Mouse (Mus musculus) erythroid progenitor cell, adult 5-6 weeks (primary cell): ENCODE measurements around the gene Tmem107. TPM values are rescaled to one million over a fixed set of nuclear protein-coding genes. Genes with fewer than 3 reads are reported as not detected.

Experiments
- ATAC-seq: replicated peaks from 2 replicates; pipeline ENCODE4 v1.8.0; 2016; ENCODE audit warnings: moderate number of reproducible peaks, mild to moderate bottlenecking, moderate TSS enrichment, inconsistent platforms; ENCODE audit not compliant: poor library complexity, low FRiP score, severe bottlenecking
- total RNA-seq, 2 experiments: library from RNA; stranded (forward) in 1 of 2; stranded (reverse) in 1 of 2; fragments of 150-400 nt in 1 of 2; fragments of 186-747, 209-891 nt in 1 of 2; gene quantifications; 2 replicates each; pipeline versions ENCODE4 v1.2.3 to v1.2.4; 2015 to 2017; ENCODE audit warnings: low replicate concordance in 2 of 2

Gene Tmem107
- total RNA-seq, 2 experiments from 2014 or later, result 12.6 to 27.7 TPM

DNA sequence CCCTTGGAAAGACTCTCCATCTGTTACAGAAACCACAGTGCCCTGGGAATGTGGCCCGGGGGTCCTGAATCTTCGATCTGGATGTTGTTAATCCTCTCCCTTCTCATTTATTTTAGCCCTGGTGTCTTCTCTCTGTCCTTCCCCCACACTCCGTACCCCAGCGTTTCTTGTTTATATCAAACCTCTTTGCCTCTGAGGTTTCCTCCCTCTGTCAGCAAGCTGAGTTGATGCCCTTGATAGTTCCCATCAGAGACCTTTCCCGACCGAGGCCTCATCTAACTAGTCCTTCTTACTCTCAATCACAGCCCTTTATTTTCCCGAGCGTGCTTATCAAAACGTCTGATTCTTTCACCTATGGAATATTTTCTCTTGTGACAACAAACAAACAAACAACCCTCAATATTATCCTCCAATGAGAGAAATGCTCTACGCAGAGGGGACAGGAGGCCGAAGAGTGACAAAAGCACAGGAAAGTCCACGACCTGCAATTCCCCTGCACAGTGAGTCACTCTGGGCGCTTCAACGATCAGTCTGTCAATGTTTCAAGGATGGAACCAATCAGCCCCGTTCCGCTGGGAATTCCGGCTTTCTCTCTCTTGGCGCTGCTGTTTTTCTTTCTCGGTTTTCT, 11.8 kb upstream of the Tmem107 start:
- ATAC-seq, result peak; percentile 4; the same call in 1 of the 2 replicates

GRCm38 (mm10) chr11:69059357-69059974, 11.1 kb upstream of the Tmem107 start, which contains the start of gene Borcs6:
Borcs6 (plus strand) TSS chr11:69059717.
- peak; percentile 84 for ATAC-seq

- ATAC-seq, result no peak
Measured at GRCm38 (mm10) chr11:69059975-69060411, 10.6 kb upstream of the Tmem107 start.

DNA sequence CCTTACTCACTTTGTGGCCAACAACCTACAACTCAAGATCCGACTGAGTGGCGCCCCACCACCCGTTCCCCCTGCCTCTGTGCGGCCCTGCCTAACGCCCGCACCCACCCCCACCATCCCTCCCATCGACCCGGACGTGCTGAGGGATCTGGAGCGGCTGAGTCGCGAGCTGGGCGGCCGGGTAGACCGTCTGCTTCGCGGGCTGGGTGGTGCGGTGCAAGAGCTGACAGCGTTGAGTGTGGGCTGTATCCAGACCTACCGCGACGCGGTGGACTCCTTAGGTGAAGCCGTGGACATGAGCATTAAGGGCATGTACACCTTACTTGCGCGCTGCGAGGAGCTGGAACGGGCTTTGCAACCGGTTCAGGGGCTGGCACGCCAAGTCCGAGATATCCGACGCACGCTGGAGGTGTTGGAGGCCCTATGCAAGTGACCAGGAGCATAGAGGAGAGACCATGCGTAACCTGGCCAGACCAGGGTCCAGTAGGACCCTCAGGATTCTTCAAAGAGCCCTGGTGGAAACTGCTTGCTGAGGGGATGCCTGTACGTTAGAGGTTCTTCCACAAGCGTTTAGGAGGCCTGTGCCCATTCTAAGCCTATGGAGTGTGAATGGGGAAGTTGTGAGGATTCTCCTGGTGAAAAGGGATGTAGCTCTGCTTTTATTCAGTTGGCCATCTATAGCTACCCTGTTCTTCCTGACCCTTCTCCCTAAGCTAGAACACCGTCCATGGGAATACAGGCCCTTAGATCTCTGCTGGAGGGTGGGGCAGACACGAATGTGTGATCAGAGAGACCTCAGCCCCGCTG, 10.0 kb upstream of the Tmem107 start:
- no peak for ATAC-seq

- no peak for ATAC-seq
Measured at GRCm38 (mm10) chr11:69061255-69061912, 9.2 kb upstream of the Tmem107 start.

DNA sequence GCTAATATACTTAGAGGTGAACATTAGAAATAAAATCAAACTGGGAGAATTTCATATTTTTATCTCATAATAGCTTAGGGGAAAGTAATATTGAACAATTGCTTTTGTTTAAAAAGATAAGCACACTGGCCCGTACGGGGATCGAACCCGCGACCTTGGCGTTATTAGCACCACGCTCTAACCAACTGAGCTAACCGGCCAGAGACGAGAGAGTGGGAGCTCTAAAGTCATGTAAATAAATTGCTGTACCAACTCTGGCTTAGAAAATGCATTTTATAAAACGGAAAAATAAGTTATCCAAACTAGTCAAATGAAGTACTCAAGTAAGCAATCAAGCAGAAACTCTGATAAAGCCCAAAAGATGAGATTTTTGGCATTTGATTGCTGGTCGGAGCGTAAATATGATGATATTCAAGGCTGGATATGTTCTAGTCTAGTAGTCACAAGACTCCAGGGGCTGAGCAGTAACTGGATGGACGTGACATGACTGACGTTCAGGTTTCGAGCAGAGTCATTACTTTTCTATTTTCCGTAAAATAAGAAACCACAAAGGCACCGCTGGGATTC, 8.3 kb upstream of the Tmem107 start:
- no peak for ATAC-seq

DNA sequence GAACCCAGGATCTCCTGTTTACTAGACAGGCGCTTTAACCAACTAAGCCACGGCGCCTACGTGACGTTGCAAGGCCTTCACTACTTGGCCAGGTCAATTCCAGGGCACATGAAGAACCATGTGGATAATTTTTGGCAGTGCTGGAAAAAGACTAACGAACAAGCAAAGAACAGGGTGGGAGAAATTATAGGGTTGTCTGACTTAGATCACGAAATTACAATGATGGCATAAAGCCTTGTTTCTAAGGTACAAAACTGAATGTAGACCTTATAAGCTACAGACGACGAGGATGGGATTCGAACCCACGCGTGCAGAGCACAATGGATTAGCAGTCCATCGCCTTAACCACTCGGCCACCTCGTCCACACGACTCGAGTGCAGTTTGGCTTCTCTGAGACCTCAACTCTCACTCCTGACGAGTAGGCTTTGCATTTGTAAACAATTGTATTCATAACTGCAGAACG, 7.8 kb upstream of the Tmem107 start:
- peak; percentile 15 for ATAC-seq

DNA sequence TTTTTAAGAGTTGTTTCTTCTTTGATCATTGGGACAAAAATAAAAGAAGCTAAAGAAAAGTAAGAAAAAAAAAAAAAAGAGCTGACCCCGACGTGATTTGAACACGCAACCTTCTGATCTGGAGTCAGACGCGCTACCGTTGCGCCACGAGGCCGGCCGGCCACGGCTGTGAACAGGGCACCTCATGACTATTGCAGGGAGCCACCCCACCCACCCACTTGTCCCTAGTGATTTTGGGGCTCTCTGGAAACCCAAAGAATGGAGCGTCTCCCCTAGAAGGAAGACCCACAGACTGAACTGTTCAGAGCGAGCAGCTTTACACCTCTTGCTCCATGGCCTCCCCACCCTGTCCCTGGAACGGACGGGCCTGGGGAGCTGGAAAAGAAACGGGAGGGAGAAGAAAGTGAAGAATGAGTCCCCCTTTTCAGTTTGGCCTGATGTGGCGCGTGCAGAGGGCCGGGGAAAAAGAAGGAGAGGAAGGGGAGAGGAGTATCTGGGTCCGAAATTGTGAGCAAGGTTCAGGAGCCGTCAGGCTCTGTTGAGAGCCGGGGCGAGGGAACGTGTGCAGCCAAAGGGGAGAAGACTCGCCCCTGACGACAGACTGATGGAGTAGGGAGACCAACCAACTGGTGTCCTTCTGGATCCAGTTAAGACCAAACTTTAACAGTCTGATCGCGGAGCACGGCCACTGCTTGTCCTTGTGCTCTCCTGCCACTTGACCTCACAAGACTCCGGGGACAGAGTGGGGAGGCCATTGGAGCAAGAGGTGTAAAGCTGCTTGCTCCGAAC, 7.0 kb upstream of the Tmem107 start:
- peak; percentile 15; the same call in 1 of the 2 replicates for ATAC-seq

DNA sequence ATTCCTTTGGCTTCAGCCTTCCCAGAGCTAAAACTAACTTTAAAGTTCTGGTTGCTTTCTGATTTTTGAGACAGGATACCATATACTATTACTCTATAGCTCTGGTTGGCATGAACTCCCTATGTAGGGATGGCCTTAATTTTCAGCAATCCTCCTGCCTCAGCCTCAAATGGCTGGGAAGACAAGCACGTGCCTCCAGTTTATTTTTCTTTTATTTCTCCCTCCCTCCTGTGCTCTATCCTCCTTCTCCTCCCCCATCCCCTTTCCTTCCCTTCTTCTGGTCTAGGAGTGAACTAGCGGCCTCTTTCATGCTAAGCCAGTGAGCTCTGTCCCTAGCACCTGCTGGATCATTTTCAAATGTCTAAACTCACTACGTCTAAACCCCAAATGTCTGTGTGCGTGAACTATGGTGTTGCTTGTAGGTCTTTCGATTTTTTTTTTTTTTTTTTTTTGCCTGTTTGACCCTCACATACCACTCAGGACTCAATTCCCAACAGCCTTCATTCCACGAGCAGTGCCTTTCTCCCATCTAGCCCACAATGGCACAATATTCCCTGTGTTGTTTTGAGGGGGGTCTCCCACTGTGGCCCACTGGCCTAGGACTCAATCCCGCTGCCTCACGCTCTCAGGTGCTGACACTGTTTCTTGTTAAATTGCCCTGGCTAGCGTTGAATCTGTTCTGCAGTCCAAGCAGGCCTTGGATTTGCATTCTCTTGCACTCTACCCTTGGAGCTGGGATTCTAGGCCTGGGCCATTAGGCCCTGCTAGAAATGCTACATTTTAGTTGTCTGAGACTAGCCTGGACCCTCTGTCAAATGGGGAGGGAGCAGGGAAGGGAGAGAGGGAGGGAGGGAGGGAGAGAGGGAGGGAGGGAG, 6.1 kb upstream of the Tmem107 start:
- ATAC-seq, result no peak

- no peak for ATAC-seq
Measured at GRCm38 (mm10) chr11:69065394-69065925, 5.1 kb upstream of the Tmem107 start.

- ATAC-seq, result peak; percentile 45
Measured at GRCm38 (mm10) chr11:69066163-69066861, 4.3 kb upstream of the Tmem107 start.

- ATAC-seq, result peak; percentile 44
Measured at GRCm38 (mm10) chr11:69066956-69067355, 3.6 kb upstream of the Tmem107 start.

- no peak for ATAC-seq
Measured at GRCm38 (mm10) chr11:69067601-69068000, 3.0 kb upstream of the Tmem107 start.

- ATAC-seq, result no peak
Measured at GRCm38 (mm10) chr11:69070093-69070492, 513 bp upstream of the Tmem107 start.

- no peak for ATAC-seq
Measured at GRCm38 (mm10) chr11:69071262-69071661, 656 bp downstream of the Tmem107 start.

- no peak for ATAC-seq
Measured at GRCm38 (mm10) chr11:69072234-69072633, 1.6 kb downstream of the Tmem107 start.

DNA sequence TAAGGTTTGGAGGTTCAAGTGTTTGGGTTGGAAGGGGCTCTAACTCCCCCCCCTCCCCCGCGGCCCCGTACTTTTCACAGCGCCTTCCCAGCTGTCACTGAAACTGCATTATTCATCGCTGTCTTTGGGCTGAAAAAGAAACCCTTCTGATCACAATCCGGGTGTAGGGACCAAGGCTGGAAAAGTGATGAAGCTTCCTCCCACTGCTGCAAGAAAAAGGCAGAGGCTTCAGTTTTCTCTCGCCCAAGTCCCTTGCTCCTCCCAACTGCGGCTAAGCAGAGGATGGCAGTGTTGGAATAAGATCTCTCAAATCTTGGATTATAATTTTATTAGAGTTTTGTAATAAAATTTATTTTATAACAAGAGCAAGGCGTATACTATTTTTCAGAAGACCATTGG, 2.1 kb downstream of the Tmem107 start:
- 0 out of 2 replicates have a peak, but pooled peaks have one; percentile 12 for ATAC-seq
